Mouse (Mus musculus): Measurements from ENCODE around the gene Vps29.

The Vps29 gene

DNA sequence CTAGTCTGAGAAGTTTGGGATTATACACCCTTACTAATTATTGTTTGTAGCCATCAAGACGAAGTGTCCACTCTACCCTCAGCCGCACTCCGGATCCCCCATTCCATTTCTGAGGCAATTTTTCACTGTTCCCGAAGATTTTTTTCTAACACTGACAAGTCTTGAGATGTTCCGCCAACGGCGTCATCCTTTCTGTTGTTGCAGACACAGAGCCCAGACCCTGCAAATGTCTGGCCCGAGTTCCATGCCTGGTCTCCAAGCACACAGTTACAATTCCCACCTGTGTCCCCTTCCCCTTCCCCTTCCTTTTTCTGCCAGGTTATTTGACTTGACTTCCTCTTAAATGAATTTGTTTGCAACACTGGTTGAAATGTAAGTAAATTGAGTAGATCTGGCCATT is 45.7 kb downstream of the Vps29 start:
- no peak for DNase-seq (ENCODE audit: low spot score)

DNA sequence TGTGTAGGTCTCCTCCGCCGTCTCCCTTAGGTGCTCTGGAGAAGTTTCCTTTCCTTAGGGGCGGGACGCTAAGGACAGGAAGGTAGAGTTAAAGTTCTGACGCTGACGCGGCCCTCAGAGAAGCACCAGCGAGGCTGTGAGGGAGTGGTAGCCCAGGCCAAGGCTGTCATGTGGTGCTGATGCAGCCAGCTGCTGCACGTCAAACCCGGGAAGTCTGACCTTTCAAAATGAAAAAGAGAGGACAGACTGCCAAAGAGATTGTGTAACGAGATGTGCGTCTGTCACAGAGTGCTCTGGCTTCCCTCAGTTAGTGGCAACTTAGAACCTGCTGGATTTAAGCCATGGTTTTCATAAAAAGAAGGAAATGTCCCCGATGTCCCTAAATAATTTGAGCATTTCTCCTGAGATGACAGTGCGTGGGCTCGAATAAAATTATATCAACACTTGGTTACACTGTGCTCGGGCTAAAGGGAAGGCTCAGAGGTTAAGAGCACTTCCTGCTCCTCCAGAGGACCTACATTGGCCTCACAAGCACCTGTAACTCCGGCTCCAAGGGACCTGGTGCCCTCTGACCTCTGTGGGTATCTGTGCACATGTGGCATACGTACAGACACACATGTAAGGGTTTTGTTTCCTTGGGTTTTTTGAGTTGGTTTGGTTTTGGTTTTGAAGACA is 46.6 kb downstream of the Vps29 start:
- DNase-seq (ENCODE audit: low spot score): no peak

DNA sequence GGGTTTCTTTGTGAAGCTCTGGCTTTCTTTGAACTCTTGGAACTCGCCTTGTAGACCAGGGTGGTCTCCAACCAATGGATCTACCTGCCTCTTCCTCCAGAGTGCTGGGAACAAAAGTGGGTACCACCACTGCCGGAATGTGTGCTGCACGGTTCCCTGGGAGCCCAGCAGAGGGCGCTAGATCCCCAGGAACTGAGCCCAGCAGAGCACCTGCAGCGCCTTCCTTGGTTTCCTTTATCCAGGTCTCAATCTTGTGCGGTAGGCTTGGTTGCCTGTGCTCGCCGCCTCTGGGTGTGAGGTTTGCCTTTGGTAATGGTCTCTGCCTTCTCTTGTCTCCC is 47.1 kb downstream of the Vps29 start:
- peak; percentile 50 for DNase-seq (ENCODE audit: low spot score)

DNA sequence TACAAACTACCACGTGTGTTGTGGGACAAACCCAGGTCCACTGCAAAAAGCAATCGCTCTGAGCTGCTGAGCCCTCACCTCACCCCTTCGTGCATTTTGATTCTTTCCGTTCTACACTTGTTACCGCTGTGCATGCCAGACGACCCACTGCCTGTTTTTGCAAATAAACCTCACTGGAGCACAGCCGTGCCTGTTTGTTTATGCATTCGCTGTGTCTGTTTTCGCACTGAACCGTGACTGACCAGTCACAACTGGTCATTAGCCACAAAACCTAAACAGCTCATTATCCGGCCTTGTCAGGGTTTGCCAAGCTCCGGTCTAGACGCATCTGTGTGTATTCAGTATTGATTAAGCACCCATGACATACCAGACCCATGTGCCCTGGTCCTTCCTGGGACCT is 48.0 kb downstream of the Vps29 start:
- no peak for DNase-seq (ENCODE audit: low spot score)

DNA sequence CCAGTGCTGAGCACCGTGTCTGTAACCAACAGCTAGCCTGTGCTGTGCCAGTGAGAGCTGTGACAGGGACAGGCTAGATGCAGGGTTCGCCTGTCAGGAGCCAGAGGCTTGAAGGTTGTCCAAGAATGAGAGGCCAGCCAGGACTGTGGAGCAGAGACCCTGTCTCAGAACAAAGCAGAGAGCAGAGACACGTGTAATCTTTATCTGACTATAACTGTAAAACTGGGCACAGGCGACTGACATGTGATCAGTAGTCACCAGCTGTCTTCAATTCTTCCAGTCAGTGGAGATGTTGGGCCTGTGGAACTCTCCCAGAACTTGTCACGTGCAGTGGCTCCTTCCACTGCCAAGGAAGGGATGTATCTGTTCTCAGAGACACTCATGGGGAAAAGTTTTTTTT is 48.6 kb downstream of the Vps29 start:
- DNase-seq (ENCODE audit: low spot score): no peak

DNA sequence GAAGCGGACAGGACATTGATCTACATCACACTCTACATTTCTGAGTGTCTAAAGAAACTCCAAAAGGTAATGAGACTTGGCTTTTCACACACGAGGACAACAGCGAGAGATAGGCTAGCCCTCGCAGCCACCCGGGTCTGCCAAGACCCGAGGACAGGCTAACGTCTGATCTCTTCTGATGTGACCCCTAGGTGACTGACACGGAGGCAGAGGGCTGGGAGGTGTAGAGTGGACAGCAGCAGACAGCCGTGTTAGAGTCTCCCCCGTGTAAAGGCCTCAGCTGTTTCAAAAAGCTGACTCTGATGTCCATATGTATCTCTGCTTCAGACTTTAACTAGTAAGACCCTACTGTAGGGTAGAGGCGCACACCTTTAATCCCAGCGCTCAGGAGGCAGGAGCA is 49.2 kb downstream of the Vps29 start:
- no peak for DNase-seq (ENCODE audit: low spot score)

DNA sequence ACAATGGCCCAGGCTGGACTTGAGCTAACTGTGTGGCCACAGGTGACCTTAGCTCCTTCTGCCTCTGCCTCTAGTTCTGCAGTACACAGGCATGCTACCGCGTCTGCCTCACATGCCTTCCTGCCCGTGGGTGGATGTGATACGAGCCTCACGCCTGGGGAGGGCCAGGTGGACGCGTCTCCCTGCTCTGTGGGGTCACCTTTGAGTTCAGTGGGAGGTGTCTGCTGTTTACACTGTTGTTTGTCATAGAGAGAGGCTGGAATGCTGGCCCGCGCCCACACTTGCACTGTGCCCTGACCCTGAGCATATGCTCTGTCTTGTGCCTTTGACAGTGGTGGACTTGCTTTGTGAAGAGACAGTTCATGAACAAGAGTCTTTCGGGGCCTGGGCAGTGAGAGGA is 51.4 kb downstream of the Vps29 start:
- DNase-seq (ENCODE audit: low spot score): no peak

DNA sequence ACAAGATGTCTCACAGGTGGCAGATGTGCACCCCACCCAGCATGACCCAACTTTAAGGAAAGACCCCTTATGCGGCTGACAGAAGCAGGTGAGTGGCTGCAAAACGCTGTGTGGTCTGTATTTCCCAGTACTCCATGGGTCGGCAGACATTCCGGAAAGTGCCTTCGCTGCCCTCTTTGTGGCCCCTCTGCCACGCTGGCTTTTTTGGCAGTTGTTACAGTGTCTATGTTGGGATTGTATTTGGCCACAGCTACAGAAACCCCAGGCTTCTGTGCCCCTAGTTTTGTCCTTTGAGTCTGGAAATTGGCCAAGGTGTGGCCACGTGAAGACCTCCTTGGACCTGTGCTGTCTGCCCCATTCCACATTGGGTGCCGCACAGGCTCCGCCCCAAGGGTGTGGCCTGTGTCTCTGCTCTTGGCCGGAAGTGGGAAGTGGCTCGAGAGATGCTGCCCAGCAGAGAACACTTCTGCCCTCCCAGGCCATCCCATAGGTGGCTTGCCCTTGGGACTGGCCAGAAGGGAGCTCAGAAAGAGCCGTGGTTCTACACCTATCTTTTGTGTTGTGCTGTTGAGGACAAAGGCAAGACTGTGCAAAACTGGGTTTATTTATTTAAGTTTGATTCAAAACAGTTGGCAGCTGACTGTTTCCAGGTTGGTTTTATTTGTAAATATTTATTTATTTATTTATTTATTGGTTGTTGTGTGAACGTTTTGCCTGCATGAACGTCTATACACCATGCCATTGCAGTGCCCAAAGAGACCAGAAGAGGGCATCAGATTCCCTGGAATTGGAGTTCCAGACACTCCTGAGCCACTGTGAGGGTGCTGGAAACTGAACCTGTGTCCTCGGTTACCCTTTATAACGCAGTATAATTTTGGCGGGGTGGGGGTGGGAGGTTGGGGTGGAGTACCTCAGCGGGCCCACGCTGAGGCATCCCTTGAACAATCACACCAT is 55.8 kb downstream of the Vps29 start:
- DNase-seq (ENCODE audit: low spot score): no peak

DNA sequence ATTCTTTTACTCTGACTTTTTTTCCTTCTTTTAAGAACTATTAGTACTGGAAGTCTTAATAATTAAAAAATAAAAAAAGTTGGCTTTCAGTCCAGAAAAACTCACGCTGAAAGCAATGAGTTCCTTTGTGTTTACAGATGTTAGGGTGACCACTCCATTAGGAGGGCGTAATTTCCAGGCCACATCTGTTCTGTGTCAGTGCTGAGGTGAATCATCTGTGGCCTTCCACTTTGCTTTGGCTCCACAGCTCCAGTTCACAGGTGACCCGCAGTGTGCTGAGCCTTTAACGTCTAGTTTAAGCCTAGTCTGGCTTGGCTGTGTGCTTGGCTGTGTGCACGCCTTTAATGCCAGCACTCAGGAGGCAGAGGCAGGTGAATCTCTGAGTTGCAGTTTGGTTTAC is 57.7 kb downstream of the Vps29 start:
- DNase-seq (ENCODE audit: low spot score): no peak

DNA sequence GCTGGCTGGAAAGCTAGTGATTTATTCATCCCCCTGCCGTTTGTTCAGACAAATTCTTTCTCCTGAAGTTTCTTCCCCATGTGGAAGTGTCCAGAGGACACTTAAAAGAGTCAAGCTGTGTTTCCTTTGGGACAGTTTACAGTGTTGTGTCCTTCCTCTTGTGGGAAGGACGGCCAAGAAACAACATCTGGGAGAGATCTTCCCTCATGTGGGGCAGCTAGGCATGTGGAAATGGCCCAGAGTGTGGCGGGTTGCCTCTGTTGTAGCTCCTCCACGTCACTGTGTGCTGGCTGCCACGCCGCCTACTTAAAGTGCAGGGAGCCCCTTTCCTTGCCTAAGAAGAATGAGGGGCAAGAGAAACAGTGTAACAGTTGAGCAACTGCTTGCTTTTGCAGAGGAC is 58.7 kb downstream of the Vps29 start:
- no peak for DNase-seq (ENCODE audit: low spot score)

DNA sequence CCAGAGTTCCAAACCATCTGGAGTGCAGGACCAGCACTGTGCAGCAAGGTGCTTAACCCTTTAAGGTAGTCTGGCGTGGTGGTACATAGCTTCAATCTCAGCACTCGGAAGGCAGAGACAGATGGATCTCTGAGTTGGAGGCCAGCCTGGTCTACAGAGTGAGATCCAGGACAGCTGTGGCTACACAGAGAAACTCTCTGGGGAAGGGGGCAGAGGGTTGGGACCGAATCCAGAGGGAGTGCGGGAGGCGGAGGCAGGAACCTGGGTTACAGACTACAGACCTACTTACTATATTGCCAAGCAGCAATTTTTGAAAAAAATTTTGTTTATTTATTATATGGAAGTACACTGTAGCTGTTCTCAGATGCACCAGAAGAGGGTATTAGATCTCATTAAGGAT is 60.2 kb downstream of the Vps29 start:
- no peak for DNase-seq (ENCODE audit: low spot score)

Data from ovary, postnatal 10 days (tissue).